Mouse (Mus musculus) stomach, embryonic 16.5 days (tissue): ENCODE measurements around the gene Klc4. TPM values are rescaled to one million over a fixed set of nuclear protein-coding genes. Genes with fewer than 3 reads are reported as not detected.

Experiments used
- ATAC-seq: fragments of 200-750 bp; cut with Nextera tagmentation; 2 replicates; pipeline ENCODE4 v1.8.0; 2017; ENCODE audit warnings: moderate number of reproducible peaks, moderate TSS enrichment; ENCODE audit not compliant: insufficient read depth, low FRiP score
- H3K27ac ChIP-seq: fragments of 300-500 bp; sonication (generic); 2 replicates; pipeline ENCODE4 v1.5.1; 2014; ENCODE audit warnings: low read length
- H3K27me3 ChIP-seq: fragments of 300-500 bp; sonication (generic); 2 replicates; pipeline ENCODE4 v1.6.1; 2014; ENCODE audit warnings: low read length, control low read depth, mixed read lengths; ENCODE audit not compliant: control insufficient read depth, insufficient read depth
- H3K36me3 ChIP-seq: fragments of 300-500 bp; sonication (generic); 2 replicates; pipeline ENCODE4 v1.6.1; 2014; ENCODE audit warnings: low read length; ENCODE audit not compliant: control insufficient read depth, insufficient read depth
- H3K4me1 ChIP-seq: fragments of 300-500 bp; sonication (generic); 2 replicates; pipeline ENCODE4 v1.6.1; 2014; ENCODE audit warnings: low read length, control low read depth, mixed read lengths; ENCODE audit not compliant: control insufficient read depth, insufficient read depth
- H3K4me2 ChIP-seq: fragments of 300-500 bp; sonication (generic); 2 replicates; pipeline ENCODE4 v1.6.1; 2014; ENCODE audit warnings: low read depth, low read length, mixed read lengths
- H3K4me3 ChIP-seq: fragments of 300-500 bp; sonication (generic); replicated peaks from 2 replicates; pipeline ENCODE4 v1.5.1; 2014; ENCODE audit warnings: mild to moderate bottlenecking, low read length
- H3K9ac ChIP-seq: fragments of 300-500 bp; sonication (generic); 2 replicates; pipeline ENCODE4 v1.6.1; 2014; ENCODE audit warnings: low read length
- H3K9me3 ChIP-seq: fragments of 300-500 bp; sonication (generic); replicated peaks from 2 replicates; pipeline ENCODE4 v1.6.1; 2016; ENCODE audit warnings: low read length, control low read depth; ENCODE audit not compliant: control insufficient read depth
- WGBS: fragments of 180-500 bp; shearing (Covaris S2); extraction: QIAGEN DNeasy Blood & Tissue Kit; methylation state at CpG from one replicate; pipeline ENCODE4 v1.1.7; 2014; 5-methylcytosine and 5-hydroxymethylcytosine counted together
- polyA plus RNA-seq: library from polyadenylated mRNA; unstranded; fragments of >200 nt; fragmentation: Nextera tagmentation; extraction: Ambion mirVana; gene quantifications from 2 replicates; pipeline ENCODE4 v1.2.1, GENCODE M21; 2015

Klc4 gene
- polyA plus RNA-seq, 1 experiment from 2014 or later, result 41.4 TPM

- peak; percentile 73; the same call in 1 of the 2 replicates for ATAC-seq
- Histone ChIP-seq H3K9ac (no peak overlapping the region), H3K36me3 (peaks cover 7% of the 10 kb centered on the region; the same call in 1 of the 2 replicates), H3K4me2 (0 out of 2 replicates have a peak overlapping the region, but pooled peaks have one; percentile 6), H3K4me1 (peaks cover 26% of the 10 kb centered on the region), H3K27ac (peak overlapping the region; percentile 53), H3K27me3 (no peaks in the 10 kb centered on the region), H3K9me3 (no peaks in the 10 kb centered on the region), H3K4me3 (no peak overlapping the region)
- 68% methylated on average over 7 of the region's 7 CpGs for WGBS
These were observed 55.4 kb downstream of the Klc4 start for GRCm38 (mm10) chr17:46590439-46590838.

GRCm38 (mm10) chr17:46589635-46590314 is 56.0 kb downstream of the Klc4 start:
- H3K27me3 ChIP-seq, result no peaks in the 10 kb centered on the region

GRCm38 (mm10) chr17:46588913-46589312 is 56.9 kb downstream of the Klc4 start:
- Histone ChIP-seq H3K4me3 (no peak overlapping the region), H3K27me3 (no peaks in the 10 kb centered on the region), H3K9me3 (no peaks in the 10 kb centered on the region), H3K36me3 (peaks cover 7% of the 10 kb centered on the region; the same call in 1 of the 2 replicates), H3K4me2 (no peak overlapping the region), H3K9ac (no peak overlapping the region), H3K4me1 (peaks cover 16% of the 10 kb centered on the region), H3K27ac (no peak overlapping the region)
- 92% methylated on average over 6 of the region's 6 CpGs for WGBS
- ATAC-seq, result no peak

More at GRCm38 (mm10) chr17:46589635-46590314, 56.0 kb downstream of the Klc4 start:
- Histone ChIP-seq H3K36me3 (peaks cover 7% of the 10 kb centered on the region; the same call in 1 of the 2 replicates), H3K9me3 (no peaks in the 10 kb centered on the region), H3K4me3 (no peak overlapping the region), H3K9ac (no peak overlapping the region), H3K27ac (peak overlapping the region; percentile 21), H3K4me2 (0 out of 2 replicates have a peak overlapping the region, but pooled peaks have one; percentile 1), H3K4me1 (peaks cover 21% of the 10 kb centered on the region)
- 86% methylated on average over 16 of the region's 16 CpGs for WGBS
- ATAC-seq, result no peak

DNA sequence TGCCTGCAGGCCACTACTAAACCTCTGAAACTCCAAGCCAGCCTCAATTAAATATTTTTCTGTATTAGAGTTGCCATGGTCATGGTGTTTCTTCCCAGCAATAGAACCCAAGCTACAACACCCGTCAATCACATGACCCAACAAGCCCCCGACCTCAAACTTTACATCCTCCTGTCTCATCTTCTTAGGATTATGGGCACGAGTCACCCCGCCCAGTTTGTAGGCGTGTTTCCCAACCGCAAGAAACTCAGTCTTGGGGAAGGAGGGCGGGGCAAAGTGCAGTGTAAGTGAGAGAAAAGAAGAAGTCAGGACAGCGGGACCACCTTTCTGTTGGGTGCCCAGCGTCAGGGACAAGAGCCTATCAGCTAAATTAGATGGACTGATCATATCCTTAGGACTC is 57.6 kb downstream of the Klc4 start:
- Histone ChIP-seq H3K27ac (no peak overlapping the region), H3K4me1 (peaks cover 12% of the 10 kb centered on the region), H3K4me2 (no peak overlapping the region), H3K36me3 (peaks cover 7% of the 10 kb centered on the region; the same call in 1 of the 2 replicates), H3K4me3 (no peak overlapping the region), H3K27me3 (no peaks in the 10 kb centered on the region), H3K9ac (no peak overlapping the region), H3K9me3 (no peaks in the 10 kb centered on the region)
- no peak for ATAC-seq
- 70% methylated on average over 9 of the region's 9 CpGs for WGBS

- no peak overlapping the region for H3K4me2 ChIP-seq
- no peak overlapping the region for H3K27ac ChIP-seq
- no peaks in the 10 kb centered on the region for H3K9me3 ChIP-seq
- no peak overlapping the region for H3K4me3 ChIP-seq
- no peak for ATAC-seq
- H3K36me3 ChIP-seq, result peaks cover 11% of the 10 kb centered on the region; the same call in 1 of the 2 replicates
- H3K27me3 ChIP-seq, result no peaks in the 10 kb centered on the region
- WGBS, result 81% methylated on average over 8 of the region's 8 CpGs
- no peaks in the 10 kb centered on the region for H3K4me1 ChIP-seq
- no peak overlapping the region for H3K9ac ChIP-seq
These were observed 59.5 kb downstream of the Klc4 start for GRCm38 (mm10) chr17:46586327-46586726.

Other genes starting within 250 kb of the Klc4 start
- gene Crip3, start 217.1 kb downstream of the Klc4 start, polyA plus RNA-seq, result 1.5 and 1.8 TPM in 2 replicates
- not detected in 2 replicates for gene Slc22a7, start 207.6 kb downstream of the Klc4 start, polyA plus RNA-seq
- 0.12 and 0.19 TPM in 2 replicates for gene Ttbk1, start 158.3 kb downstream of the Klc4 start, polyA plus RNA-seq
- gene Dnph1, start 149.3 kb downstream of the Klc4 start, polyA plus RNA-seq, result 40.4 and 45.3 TPM in 2 replicates
- gene Cul9, start 99.6 kb downstream of the Klc4 start, polyA plus RNA-seq, result 3.2 and 4.0 TPM in 2 replicates
- gene Srf, start 89.8 kb downstream of the Klc4 start, polyA plus RNA-seq, result 7.0 and 8.9 TPM in 2 replicates
- gene Ptk7, start 16.5 kb downstream of the Klc4 start, polyA plus RNA-seq, result 93.9 and 94.9 TPM in 2 replicates
- 94.1 and 99.9 TPM in 2 replicates for gene Mrpl2, start 207 bp upstream of the Klc4 start, polyA plus RNA-seq
- gene Cul7, start 4.3 kb upstream of the Klc4 start, polyA plus RNA-seq, result 51.2 and 54.8 TPM in 2 replicates
- 49.7 and 52.4 TPM in 2 replicates for gene Rrp36, start 28.3 kb upstream of the Klc4 start, polyA plus RNA-seq
- gene Mea1, start 32.8 kb upstream of the Klc4 start, polyA plus RNA-seq, result 148 and 160 TPM in 2 replicates
- gene Klhdc3, start 34.9 kb upstream of the Klc4 start, polyA plus RNA-seq, result 110 and 113 TPM in 2 replicates
- 71.7 and 82.4 TPM in 2 replicates for gene Ppp2r5d, start 59.1 kb upstream of the Klc4 start, polyA plus RNA-seq
- gene Pex6, start 65.4 kb upstream of the Klc4 start, polyA plus RNA-seq, result 14.7 and 15.0 TPM in 2 replicates
- 17.1 and 21.8 TPM in 2 replicates for gene Gnmt, start 83.1 kb upstream of the Klc4 start, polyA plus RNA-seq
- 70.7 and 74.0 TPM in 2 replicates for gene Cnpy3, start 106.2 kb upstream of the Klc4 start, polyA plus RNA-seq
- gene Ptcra, start 117.7 kb upstream of the Klc4 start, polyA plus RNA-seq, result 0.17 TPM in 1 of 2 replicates, not detected in the other
- gene 2310039H08Rik, start 126.6 kb upstream of the Klc4 start, polyA plus RNA-seq, result 76.2 and 83.8 TPM in 2 replicates
- 151 and 155 TPM in 2 replicates for gene Rpl7l1, start 136.7 kb upstream of the Klc4 start, polyA plus RNA-seq
- 3.4 and 4.0 TPM in 2 replicates for gene Bicral, start 212.5 kb upstream of the Klc4 start, polyA plus RNA-seq
- gene Tbcc, start 244.7 kb upstream of the Klc4 start, polyA plus RNA-seq, result 25.8 and 34.8 TPM in 2 replicates